Mouse (Mus musculus) ES-Bruce4 (cell line): ENCODE measurements around the gene Med29. TPM values are rescaled to one million over a fixed set of nuclear protein-coding genes. Genes with fewer than 3 reads are reported as not detected.

Experiments used
- H3K27ac ChIP-seq: 2 replicates; pipeline ENCODE4 v1.5.1; 2012; ENCODE audit warnings: low read length, inconsistent platforms; ENCODE audit not compliant: insufficient read depth
- H3K27me3 ChIP-seq: 2 replicates; pipeline ENCODE4 v1.6.1; 2012; ENCODE audit warnings: mild to moderate bottlenecking, low read length, inconsistent platforms; ENCODE audit not compliant: control insufficient read depth, poor library complexity, insufficient read depth, severe bottlenecking
- H3K36me3 ChIP-seq: 2 replicates; pipeline ENCODE4 v1.6.1; 2012; ENCODE audit warnings: inconsistent platforms, mild to moderate bottlenecking, low read length, moderate library complexity; ENCODE audit not compliant: control insufficient read depth, poor library complexity, insufficient read depth, severe bottlenecking
- H3K4me1 ChIP-seq: one replicate; pipeline ENCODE4 v1.8.1; 2011; ENCODE audit warnings: low read length; ENCODE audit not compliant: control insufficient read depth, insufficient read depth
- H3K4me3 ChIP-seq: 2 replicates; pipeline ENCODE4 v1.5.1; 2011; ENCODE audit warnings: low read depth, mild to moderate bottlenecking, low read length
- H3K9ac ChIP-seq: 2 replicates; pipeline ENCODE4 v1.6.1; 2012; ENCODE audit warnings: low read depth, mild to moderate bottlenecking, inconsistent platforms; ENCODE audit not compliant: poor library complexity, severe bottlenecking
- H3K9me3 ChIP-seq: replicated peaks from 2 replicates; pipeline ENCODE4 v1.6.1; 2012; ENCODE audit warnings: mild to moderate bottlenecking, low read length, inconsistent platforms; ENCODE audit not compliant: control insufficient read depth, poor library complexity, insufficient read depth, severe bottlenecking
- CTCF ChIP-seq: IDR thresholded peaks from one replicate; pipeline ENCODE4 v1.8.1; 2011; ENCODE audit warnings: low read depth, low read length
- EP300 ChIP-seq: IDR thresholded peaks from 2 replicates; pipeline ENCODE4 v1.6.1; 2011; ENCODE audit warnings: low read depth, low read length; ENCODE audit not compliant: insufficient read depth
- POLR2A ChIP-seq: IDR thresholded peaks from one replicate; pipeline ENCODE4 v1.8.1; 2011; ENCODE audit warnings: low read length; ENCODE audit not compliant: insufficient read depth
- polyA plus RNA-seq: library from polyadenylated mRNA; stranded (reverse); fragments of >200 nt; gene quantifications from 2 replicates; pipeline ENCODE4 v1.2.4, GENCODE M21; 2011; ENCODE audit warnings: low read depth; ENCODE audit not compliant: missing spikeins, insufficient read depth, insufficient read length

The Med29 gene
- polyA plus RNA-seq, 1 experiment = 18.1 TPM

DNA sequence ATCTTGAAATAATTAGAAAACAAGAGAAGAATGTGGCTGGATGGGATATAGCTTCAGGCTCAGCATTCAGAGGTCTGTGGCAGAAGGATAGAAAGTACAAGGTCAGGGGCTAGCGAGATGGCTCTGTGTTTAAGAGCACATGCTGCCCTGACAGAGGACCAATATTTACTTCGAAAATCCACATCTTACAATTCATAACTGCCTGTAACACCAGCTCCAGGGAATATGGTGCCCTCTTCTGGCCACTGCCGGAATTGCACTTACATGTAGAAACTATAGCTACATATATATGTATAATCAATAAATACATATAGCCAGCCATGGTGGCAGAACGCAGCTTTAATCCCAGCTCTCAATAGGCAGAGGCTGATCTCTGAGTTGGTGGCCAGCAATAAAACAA, 47.9 kb downstream of the Med29 start:
- Histone ChIP-seq H3K27me3 (no peaks in the 10 kb centered on the region), H3K9me3 (no peaks in the 10 kb centered on the region), H3K4me3 (no peak overlapping the region), H3K9ac (no peak overlapping the region), H3K4me1 (peaks cover 3% of the 10 kb centered on the region), H3K36me3 (no peaks in the 10 kb centered on the region), H3K27ac (no peak overlapping the region)
- TF ChIP-seq CTCF (peak; percentile 16), EP300 (no peak), POLR2A (no peak)

DNA sequence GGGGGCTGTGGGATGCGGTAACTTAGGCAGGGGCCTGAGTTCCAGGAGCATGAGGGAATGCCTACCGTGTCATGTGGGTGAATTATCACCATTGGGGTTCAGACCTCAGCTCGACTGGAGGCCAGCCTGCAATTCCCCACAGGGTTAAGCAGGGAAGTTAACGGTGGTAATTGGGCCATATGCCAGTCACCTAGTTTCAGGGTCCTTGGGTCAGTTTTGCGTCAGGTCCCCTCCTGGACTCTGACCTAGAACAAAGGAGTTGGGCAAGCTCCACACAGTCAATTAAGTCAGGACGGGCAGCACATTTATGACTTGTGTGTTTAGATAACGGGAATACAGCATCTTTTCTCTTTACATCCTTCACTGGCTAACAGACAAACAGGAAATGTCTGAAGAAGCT, 51.1 kb downstream of the Med29 start:
- TF ChIP-seq POLR2A (no peak), CTCF (no peak), EP300 (no peak)
- Histone ChIP-seq H3K9me3 (no peaks in the 10 kb centered on the region), H3K36me3 (no peaks in the 10 kb centered on the region), H3K4me3 (no peak overlapping the region), H3K27me3 (no peaks in the 10 kb centered on the region), H3K27ac (no peak overlapping the region), H3K4me1 (peaks cover 3% of the 10 kb centered on the region), H3K9ac (no peak overlapping the region)

GRCm38 (mm10) chr7:28339213-28339917, 53.1 kb downstream of the Med29 start:
- peaks cover 3% of the 10 kb centered on the region for H3K4me1 ChIP-seq
- no peaks in the 10 kb centered on the region for H3K27me3 ChIP-seq
- H3K9ac ChIP-seq = peak overlapping the region; percentile 73
- H3K27ac ChIP-seq = peak overlapping the region; percentile 93
- TF ChIP-seq EP300 (no peak), POLR2A (no peak), CTCF (peak; percentile 22)
- H3K9me3 ChIP-seq = no peaks in the 10 kb centered on the region
- no peaks in the 10 kb centered on the region for H3K36me3 ChIP-seq
- peak overlapping the region; percentile 84 for H3K4me3 ChIP-seq

DNA sequence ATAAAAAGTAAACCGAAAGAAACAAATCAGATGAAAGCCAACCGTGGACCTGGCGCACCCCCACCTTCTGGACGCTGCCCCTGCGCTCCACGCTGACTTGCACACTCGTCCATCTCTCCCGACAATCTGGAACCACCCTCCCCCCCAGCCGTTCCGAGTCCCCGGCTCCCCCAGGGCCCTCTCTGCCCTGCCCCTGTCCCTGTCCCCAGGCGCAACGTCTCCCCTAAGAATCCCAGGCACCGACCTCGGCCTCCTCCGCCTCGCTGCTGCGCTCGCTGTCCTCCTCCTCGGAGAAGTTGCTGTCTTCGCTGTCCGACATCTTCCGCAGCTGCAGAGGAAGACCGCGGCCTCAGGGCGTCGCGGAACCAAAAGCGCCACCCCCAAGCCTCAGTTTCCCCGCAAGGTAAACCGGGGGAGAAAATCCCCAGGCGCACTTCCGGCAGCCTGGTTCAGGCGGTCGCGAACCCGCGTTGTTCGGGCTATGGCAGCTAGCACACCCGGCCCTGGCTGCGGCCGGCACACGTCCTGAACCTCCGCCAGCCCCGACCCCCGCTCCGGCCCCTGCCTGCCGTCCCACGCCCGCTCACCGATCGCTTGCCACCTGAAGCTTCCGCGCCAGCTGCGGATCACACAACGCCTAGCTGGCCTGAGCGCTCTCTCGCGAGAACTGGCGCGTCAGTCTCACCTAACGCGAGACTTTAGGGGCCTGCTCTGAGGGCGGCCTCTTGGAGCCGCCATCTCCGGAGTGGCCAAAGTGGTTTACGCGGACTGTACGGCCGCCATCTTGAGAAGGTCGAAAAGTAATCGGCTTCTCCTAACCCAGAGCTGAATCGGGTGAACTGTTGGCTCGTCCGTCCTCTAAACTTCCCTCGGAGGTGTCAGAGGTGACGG, 54.2 kb downstream of the Med29 start, which contains the start of gene Supt5:
TSS of gene Supt5 (minus strand) at position 639 of the 891 bp plus-strand sequence.
- H3K9ac ChIP-seq = peak within 1 kb of the TSS; percentile 73
- peak within 1 kb of the TSS; percentile 92 for H3K4me3 ChIP-seq
- no peaks in the 10 kb centered on the region for H3K9me3 ChIP-seq
- peaks cover 3% of the 10 kb centered on the region for H3K4me1 ChIP-seq
- H3K36me3 ChIP-seq = 0 out of 2 replicates have a peak, but pooled peaks cover 2% of the 10 kb centered on the region
- H3K27ac ChIP-seq = peak within 1 kb of the TSS; percentile 93
- H3K27me3 ChIP-seq = no peaks in the 10 kb centered on the region
- no peak for TF ChIP-seq EP300
- no peak for TF ChIP-seq CTCF
- no peak for TF ChIP-seq POLR2A

Other genes with a start within 250 kb of the Med29 start
- 441 and 480 TPM in 2 replicates for gene Fbl, start 223.0 kb downstream of the Med29 start, polyA plus RNA-seq
- gene Dyrk1b, start 213.2 kb downstream of the Med29 start, polyA plus RNA-seq = 9.2 and 9.5 TPM in 2 replicates
- 17.2 and 17.3 TPM in 2 replicates for gene Eid2, start 124.8 kb downstream of the Med29 start, polyA plus RNA-seq
- 8.5 and 8.8 TPM in 2 replicates for gene Eid2b, start 115.0 kb downstream of the Med29 start, polyA plus RNA-seq
- 0.70 and 3.2 TPM in 2 replicates for gene Selenov, start 101.5 kb downstream of the Med29 start, polyA plus RNA-seq
- 9.5 and 10.5 TPM in 2 replicates for gene Dll3, start 90.5 kb downstream of the Med29 start, polyA plus RNA-seq
- gene Timm50, start 80.6 kb downstream of the Med29 start, polyA plus RNA-seq = 70.5 and 76.4 TPM in 2 replicates
- 98.4 and 101 TPM in 2 replicates for gene Supt5, start 54.0 kb downstream of the Med29 start, polyA plus RNA-seq
- gene Rps16, start 42.1 kb downstream of the Med29 start, polyA plus RNA-seq = 1,972 and 2,086 TPM in 2 replicates
- gene Plekhg2, start 20.1 kb downstream of the Med29 start, polyA plus RNA-seq = 85.5 and 90.1 TPM in 2 replicates
- gene Zfp36, start 12.5 kb downstream of the Med29 start, polyA plus RNA-seq = 25.7 and 26.0 TPM in 2 replicates
- 88.7 and 96.2 TPM in 2 replicates for gene Paf1, start 243 bp upstream of the Med29 start, polyA plus RNA-seq
- gene Gmfg, start 44.7 kb upstream of the Med29 start, polyA plus RNA-seq = 37.6 and 45.2 TPM in 2 replicates
- 14.6 and 21.9 TPM in 2 replicates for gene Lrfn1, start 59.3 kb upstream of the Med29 start, polyA plus RNA-seq
- gene Ifnl2, start 117.7 kb upstream of the Med29 start, polyA plus RNA-seq = not detected in 2 replicates
- not detected in 2 replicates for gene Ifnl3, start 130.1 kb upstream of the Med29 start, polyA plus RNA-seq
- not detected in 2 replicates for gene Sycn, start 148.2 kb upstream of the Med29 start, polyA plus RNA-seq
- gene Nccrp1, start 154.5 kb upstream of the Med29 start, polyA plus RNA-seq = 4.5 and 6.4 TPM in 2 replicates
- 86.0 and 94.1 TPM in 2 replicates for gene Samd4b, start 205.4 kb upstream of the Med29 start, polyA plus RNA-seq
- 64.4 and 75.1 TPM in 2 replicates for gene Pak4, start 205.5 kb upstream of the Med29 start, polyA plus RNA-seq
- 1.4 and 1.8 TPM in 2 replicates for gene Acp7, start 238.6 kb upstream of the Med29 start, polyA plus RNA-seq